Mouse (Mus musculus): Measurements from ENCODE around the gene 2010111I01Rik. TPM values are rescaled to one million over a fixed set of nuclear protein-coding genes. Genes with fewer than 3 reads are reported as not detected.

Gene 2010111I01Rik
- polyA plus RNA-seq, 1 experiment = 63.6 TPM

DNA sequence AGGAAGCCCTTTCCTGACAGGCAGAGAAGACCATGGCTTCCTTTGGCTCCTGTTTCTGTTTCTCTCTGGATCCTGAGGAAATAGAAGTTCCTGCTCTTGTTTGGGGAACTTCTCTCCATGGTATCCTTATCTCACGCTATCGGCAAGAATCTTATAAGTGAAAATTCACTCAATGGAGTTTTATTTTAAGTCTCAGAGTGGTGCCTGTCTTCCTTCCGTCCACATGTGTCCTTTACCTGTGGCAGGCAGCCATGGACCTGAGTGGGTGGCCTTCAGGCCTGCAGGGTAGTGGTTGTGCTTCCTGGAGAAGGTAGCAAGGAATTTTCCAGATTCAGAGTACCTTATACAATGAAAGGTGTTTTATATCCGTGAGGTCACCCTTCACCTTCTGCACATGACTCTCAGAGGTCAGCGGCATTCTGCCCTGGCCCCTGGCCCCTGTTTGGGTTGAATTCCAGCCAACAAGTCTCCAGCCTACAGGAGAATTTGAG, 313.5 kb downstream of the 2010111I01Rik start:
- Histone ChIP-seq H3K9me3 (replicated peaks; ENCODE audit: control insufficient read depth, insufficient read depth, low read length, poor library complexity, severe bottlenecking) (no peaks in the 10 kb centered on the region), H3K27ac (ENCODE audit: insufficient read depth, low read length) (peak overlapping the region; percentile 66; the same call in 1 of the 2 replicates), H3K4me3 (ENCODE audit: low read depth, low read length) (no peak overlapping the region), H3K36me3 (ENCODE audit: control insufficient read depth, insufficient read depth, low read length, poor library complexity, severe bottlenecking) (peaks cover 11% of the 10 kb centered on the region; the same call in 1 of the 2 replicates), H3K4me1 (ENCODE audit: control insufficient read depth, insufficient read depth, low read length) (peaks cover 10% of the 10 kb centered on the region), H3K27me3 (ENCODE audit: control insufficient read depth, insufficient read depth, low read length, poor library complexity, severe bottlenecking) (no peaks in the 10 kb centered on the region), H3K9ac (ENCODE audit: low read depth, poor library complexity, severe bottlenecking) (peak overlapping the region; percentile 26; the same call in 1 of the 2 replicates)
- no peak for TF ChIP-seq POLR2A (IDR thresholded peaks at IDR 0.05; ENCODE audit: insufficient read depth, low read length)
- no peak for TF ChIP-seq CTCF (IDR thresholded peaks at IDR 0.05; ENCODE audit: low read depth, low read length)
- no peak for TF ChIP-seq EP300 (IDR thresholded peaks at IDR 0.05; ENCODE audit: insufficient read depth, low read depth, low read length)

DNA sequence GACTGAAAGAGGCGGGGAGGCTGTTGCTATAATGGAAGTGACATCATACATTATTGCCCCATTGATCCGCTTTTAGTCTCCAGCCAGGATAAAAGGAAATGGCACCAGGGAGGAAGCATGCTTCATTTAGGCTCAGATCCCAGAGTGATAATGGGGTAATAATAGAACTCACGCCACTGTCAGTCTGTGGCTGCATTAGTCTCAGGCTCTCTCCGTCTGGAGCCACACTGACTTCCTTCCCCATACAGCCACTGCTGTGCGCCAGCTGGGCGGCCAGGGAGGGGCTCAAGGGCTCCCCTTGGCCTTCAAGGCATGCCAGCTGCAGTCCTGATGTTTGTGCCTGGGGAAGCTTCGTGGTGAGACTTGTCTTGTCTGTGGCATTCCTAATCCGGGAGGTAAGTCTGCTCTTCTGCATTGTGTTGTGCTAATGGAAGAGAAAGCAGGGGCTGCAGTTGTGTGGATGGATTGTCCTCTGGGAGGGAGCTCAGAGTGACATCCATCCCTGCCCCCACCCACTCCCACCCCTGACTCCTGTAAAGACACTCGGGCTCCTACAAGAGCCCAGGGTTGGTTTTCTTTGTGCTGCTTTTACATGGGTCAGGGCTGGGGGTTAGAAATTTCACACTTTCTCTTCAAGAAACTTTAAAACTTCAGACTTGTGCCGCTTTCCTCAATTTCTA, 314.2 kb downstream of the 2010111I01Rik start:
- peaks cover 10% of the 10 kb centered on the region for H3K4me1 ChIP-seq (ENCODE audit: control insufficient read depth, insufficient read depth, low read length)
- H3K4me3 ChIP-seq (ENCODE audit: low read depth, low read length) = peak overlapping the region; percentile 39
- H3K9me3 ChIP-seq (replicated peaks; ENCODE audit: control insufficient read depth, insufficient read depth, low read length, poor library complexity, severe bottlenecking) = no peaks in the 10 kb centered on the region
- no peaks in the 10 kb centered on the region for H3K27me3 ChIP-seq (ENCODE audit: control insufficient read depth, insufficient read depth, low read length, poor library complexity, severe bottlenecking)
- TF ChIP-seq POLR2A (IDR thresholded peaks at IDR 0.05; ENCODE audit: insufficient read depth, low read length) (no peak), EP300 (IDR thresholded peaks at IDR 0.05; ENCODE audit: insufficient read depth, low read depth, low read length) (peak; percentile 37; the same call in 1 of the 2 replicates), CTCF (IDR thresholded peaks at IDR 0.05; ENCODE audit: low read depth, low read length) (no peak)
- peaks cover 18% of the 10 kb centered on the region for H3K36me3 ChIP-seq (ENCODE audit: control insufficient read depth, insufficient read depth, low read length, poor library complexity, severe bottlenecking)
- peak overlapping the region; percentile 66 for H3K27ac ChIP-seq (ENCODE audit: insufficient read depth, low read length)
- 0 out of 2 replicates have a peak overlapping the region, but pooled peaks have one; percentile 26 for H3K9ac ChIP-seq (ENCODE audit: low read depth, poor library complexity, severe bottlenecking)

DNA sequence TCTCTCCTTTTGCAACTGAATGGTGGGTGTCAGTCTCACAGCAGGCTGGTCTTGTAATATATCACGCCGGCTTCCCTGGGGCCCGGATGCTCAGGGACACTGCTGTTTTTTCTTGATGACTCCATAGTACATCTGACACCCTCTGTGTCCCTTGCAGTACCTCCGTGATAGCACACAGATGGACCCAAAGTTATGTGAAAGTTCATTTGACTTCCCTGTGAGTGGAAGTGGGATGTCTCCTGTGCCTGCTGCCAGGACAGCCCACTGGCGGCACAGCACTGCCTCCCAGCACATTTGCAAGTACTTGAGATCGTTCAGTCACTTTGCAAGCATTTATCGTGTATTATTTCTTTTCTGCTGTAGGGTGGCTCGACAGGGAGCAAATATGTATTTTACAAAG, 315.1 kb downstream of the 2010111I01Rik start:
- Histone ChIP-seq H3K4me1 (ENCODE audit: control insufficient read depth, insufficient read depth, low read length) (peaks cover 10% of the 10 kb centered on the region), H3K4me3 (ENCODE audit: low read depth, low read length) (peak overlapping the region; percentile 13; the same call in 1 of the 2 replicates), H3K27ac (ENCODE audit: insufficient read depth, low read length) (peak overlapping the region; percentile 66), H3K9ac (ENCODE audit: low read depth, poor library complexity, severe bottlenecking) (0 out of 2 replicates have a peak overlapping the region, but pooled peaks have one; percentile 21), H3K36me3 (ENCODE audit: control insufficient read depth, insufficient read depth, low read length, poor library complexity, severe bottlenecking) (peaks cover 19% of the 10 kb centered on the region), H3K9me3 (replicated peaks; ENCODE audit: control insufficient read depth, insufficient read depth, low read length, poor library complexity, severe bottlenecking) (no peaks in the 10 kb centered on the region), H3K27me3 (ENCODE audit: control insufficient read depth, insufficient read depth, low read length, poor library complexity, severe bottlenecking) (no peaks in the 10 kb centered on the region)
- TF ChIP-seq CTCF (IDR thresholded peaks at IDR 0.05; ENCODE audit: low read depth, low read length) (no peak), POLR2A (IDR thresholded peaks at IDR 0.05; ENCODE audit: insufficient read depth, low read length) (no peak), EP300 (IDR thresholded peaks at IDR 0.05; ENCODE audit: insufficient read depth, low read depth, low read length) (no peak)

DNA sequence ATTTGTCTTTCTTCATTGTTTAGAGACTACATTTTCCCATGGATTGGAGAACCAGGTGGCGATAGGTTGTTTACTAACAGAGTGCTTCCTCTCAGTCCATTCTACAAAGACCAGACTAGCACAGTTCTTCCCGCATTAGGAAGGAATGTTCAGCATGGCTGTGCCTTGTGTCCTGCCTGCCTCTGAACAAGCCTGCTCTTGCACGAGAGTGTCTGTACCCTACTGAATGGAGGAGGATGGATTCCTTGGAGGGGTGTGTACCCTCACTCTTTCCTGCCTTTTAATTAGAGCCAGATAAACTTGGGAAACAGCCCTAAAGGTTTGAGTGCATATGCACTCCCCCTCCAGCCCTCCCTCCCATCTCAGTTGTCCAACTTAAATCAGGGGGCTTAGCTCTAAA, 315.7 kb downstream of the 2010111I01Rik start:
- Histone ChIP-seq H3K4me3 (ENCODE audit: low read depth, low read length) (no peak overlapping the region), H3K27ac (ENCODE audit: insufficient read depth, low read length) (peak overlapping the region; percentile 75), H3K36me3 (ENCODE audit: control insufficient read depth, insufficient read depth, low read length, poor library complexity, severe bottlenecking) (peaks cover 19% of the 10 kb centered on the region), H3K9me3 (replicated peaks; ENCODE audit: control insufficient read depth, insufficient read depth, low read length, poor library complexity, severe bottlenecking) (no peaks in the 10 kb centered on the region), H3K9ac (ENCODE audit: low read depth, poor library complexity, severe bottlenecking) (peak overlapping the region; percentile 21), H3K27me3 (ENCODE audit: control insufficient read depth, insufficient read depth, low read length, poor library complexity, severe bottlenecking) (no peaks in the 10 kb centered on the region), H3K4me1 (ENCODE audit: control insufficient read depth, insufficient read depth, low read length) (peaks cover 10% of the 10 kb centered on the region)
- TF ChIP-seq CTCF (IDR thresholded peaks at IDR 0.05; ENCODE audit: low read depth, low read length) (no peak), EP300 (IDR thresholded peaks at IDR 0.05; ENCODE audit: insufficient read depth, low read depth, low read length) (peak; percentile 85)

DNA sequence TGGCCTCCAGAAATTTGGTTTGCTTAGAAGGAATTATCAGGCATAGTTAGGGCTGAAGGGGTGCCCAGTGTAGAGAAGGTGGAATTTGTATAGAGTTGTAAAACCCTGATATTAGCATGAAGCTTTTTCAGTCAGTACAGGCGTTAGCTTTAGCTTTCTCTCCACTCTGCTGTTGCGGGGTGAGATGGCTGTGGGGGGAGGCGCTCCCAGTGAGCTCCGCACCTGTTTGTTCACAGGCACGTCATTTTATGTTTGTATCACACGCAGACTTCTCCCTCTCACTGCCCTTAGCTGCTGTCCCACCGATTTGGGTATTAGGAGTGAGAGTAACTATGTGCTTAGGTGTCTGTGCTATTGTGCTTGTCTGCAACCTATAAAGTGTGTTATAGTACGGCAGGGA, 316.5 kb downstream of the 2010111I01Rik start:
- H3K36me3 ChIP-seq (ENCODE audit: control insufficient read depth, insufficient read depth, low read length, poor library complexity, severe bottlenecking) = peaks cover 19% of the 10 kb centered on the region
- H3K4me1 ChIP-seq (ENCODE audit: control insufficient read depth, insufficient read depth, low read length) = peaks cover 10% of the 10 kb centered on the region
- no peak overlapping the region for H3K27ac ChIP-seq (ENCODE audit: insufficient read depth, low read length)
- peak overlapping the region; percentile 21 for H3K9ac ChIP-seq (ENCODE audit: low read depth, poor library complexity, severe bottlenecking)
- no peaks in the 10 kb centered on the region for H3K9me3 ChIP-seq (replicated peaks; ENCODE audit: control insufficient read depth, insufficient read depth, low read length, poor library complexity, severe bottlenecking)
- H3K4me3 ChIP-seq (ENCODE audit: low read depth, low read length) = no peak overlapping the region
- no peaks in the 10 kb centered on the region for H3K27me3 ChIP-seq (ENCODE audit: control insufficient read depth, insufficient read depth, low read length, poor library complexity, severe bottlenecking)
- TF ChIP-seq CTCF (IDR thresholded peaks at IDR 0.05; ENCODE audit: low read depth, low read length) (no peak), POLR2A (IDR thresholded peaks at IDR 0.05; ENCODE audit: insufficient read depth, low read length) (no peak), EP300 (IDR thresholded peaks at IDR 0.05; ENCODE audit: insufficient read depth, low read depth, low read length) (no peak)

DNA sequence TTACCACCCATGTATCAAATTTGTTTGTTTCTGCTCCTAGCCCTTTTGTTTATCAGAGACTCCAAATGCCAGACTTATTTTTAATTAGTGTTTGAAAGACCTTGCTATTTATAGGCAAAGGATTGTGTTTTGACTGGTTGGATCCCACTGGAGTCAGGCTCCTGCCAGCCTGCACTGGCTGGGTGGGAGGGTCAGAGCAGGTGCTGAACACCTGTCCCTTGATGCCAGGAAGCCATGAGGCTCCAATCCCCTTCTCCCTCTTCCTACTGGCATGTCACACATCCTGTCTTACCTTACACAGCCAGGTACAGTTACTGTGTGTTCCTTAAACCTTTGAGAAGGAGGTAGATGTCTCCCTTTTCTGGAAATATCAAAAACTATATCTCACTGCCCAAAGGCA, 318.5 kb downstream of the 2010111I01Rik start:
- Histone ChIP-seq H3K36me3 (ENCODE audit: control insufficient read depth, insufficient read depth, low read length, poor library complexity, severe bottlenecking) (peaks cover 29% of the 10 kb centered on the region), H3K9ac (ENCODE audit: low read depth, poor library complexity, severe bottlenecking) (no peak overlapping the region), H3K4me1 (ENCODE audit: control insufficient read depth, insufficient read depth, low read length) (peaks cover 7% of the 10 kb centered on the region), H3K27ac (ENCODE audit: insufficient read depth, low read length) (no peak overlapping the region), H3K9me3 (replicated peaks; ENCODE audit: control insufficient read depth, insufficient read depth, low read length, poor library complexity, severe bottlenecking) (no peaks in the 10 kb centered on the region), H3K4me3 (ENCODE audit: low read depth, low read length) (no peak overlapping the region), H3K27me3 (ENCODE audit: control insufficient read depth, insufficient read depth, low read length, poor library complexity, severe bottlenecking) (no peaks in the 10 kb centered on the region)
- TF ChIP-seq EP300 (IDR thresholded peaks at IDR 0.05; ENCODE audit: insufficient read depth, low read depth, low read length) (peak; percentile 48; the same call in 1 of the 2 replicates), CTCF (IDR thresholded peaks at IDR 0.05; ENCODE audit: low read depth, low read length) (no peak)
